Mouse (Mus musculus): ENCODE measurements around the gene Ralgps1. TPM values are rescaled to one million over a fixed set of nuclear protein-coding genes. Genes with fewer than 3 reads are reported as not detected.

Gene Ralgps1
- polyA plus RNA-seq, 1 experiment from 2014 or later: 7.9 TPM

GRCm38 (mm10) chr2:33303416-33303947 is 67.8 kb downstream of the Ralgps1 start:
- H3K4me3 ChIP-seq (ENCODE audit: low read length): no peak overlapping the region
- H3K36me3 ChIP-seq (ENCODE audit: control insufficient read depth, insufficient read depth, low read length): no peaks in the 10 kb centered on the region
- H3K27me3 ChIP-seq (ENCODE audit: control insufficient read depth, insufficient read depth, low read length): no peaks in the 10 kb centered on the region
- no peak overlapping the region for H3K9ac ChIP-seq (ENCODE audit: low read depth, low read length)
- no peaks in the 10 kb centered on the region for H3K9me3 ChIP-seq (ENCODE audit: control insufficient read depth, low read length)
- WGBS: 67% methylated on average over 11 of the region's 11 CpGs
- no peak for ATAC-seq (ENCODE audit: low FRiP score, low TSS enrichment)
- no peak overlapping the region for H3K27ac ChIP-seq (ENCODE audit: low read depth, low read length)
- no peak overlapping the region for H3K4me2 ChIP-seq (replicated peaks; ENCODE audit: low read depth, low read length)
- no peaks in the 10 kb centered on the region for H3K4me1 ChIP-seq (ENCODE audit: control insufficient read depth, insufficient read depth, low read length)

GRCm38 (mm10) chr2:33302828-33303227 is 68.5 kb downstream of the Ralgps1 start:
- H3K36me3 ChIP-seq (ENCODE audit: control insufficient read depth, insufficient read depth, low read length): no peaks in the 10 kb centered on the region
- no peak overlapping the region for H3K4me2 ChIP-seq (replicated peaks; ENCODE audit: low read depth, low read length)
- H3K9ac ChIP-seq (ENCODE audit: low read depth, low read length): no peak overlapping the region
- no peak overlapping the region for H3K4me3 ChIP-seq (ENCODE audit: low read length)
- ATAC-seq (ENCODE audit: low FRiP score, low TSS enrichment): no peak
- 78% methylated on average over 4 of the region's 4 CpGs for WGBS
- no peaks in the 10 kb centered on the region for H3K9me3 ChIP-seq (ENCODE audit: control insufficient read depth, low read length)
- H3K27ac ChIP-seq (ENCODE audit: low read depth, low read length): no peak overlapping the region
- no peaks in the 10 kb centered on the region for H3K27me3 ChIP-seq (ENCODE audit: control insufficient read depth, insufficient read depth, low read length)
- no peaks in the 10 kb centered on the region for H3K4me1 ChIP-seq (ENCODE audit: control insufficient read depth, insufficient read depth, low read length)

GRCm38 (mm10) chr2:33302405-33302804 is 68.9 kb downstream of the Ralgps1 start:
- WGBS: 70% methylated on average over 3 of the region's 3 CpGs
- no peak for ATAC-seq (ENCODE audit: low FRiP score, low TSS enrichment)
- Histone ChIP-seq H3K9ac (ENCODE audit: low read depth, low read length) (no peak overlapping the region), H3K27ac (ENCODE audit: low read depth, low read length) (no peak overlapping the region), H3K36me3 (ENCODE audit: control insufficient read depth, insufficient read depth, low read length) (no peaks in the 10 kb centered on the region), H3K9me3 (ENCODE audit: control insufficient read depth, low read length) (no peaks in the 10 kb centered on the region), H3K4me1 (ENCODE audit: control insufficient read depth, insufficient read depth, low read length) (no peaks in the 10 kb centered on the region), H3K4me3 (ENCODE audit: low read length) (no peak overlapping the region), H3K27me3 (ENCODE audit: control insufficient read depth, insufficient read depth, low read length) (no peaks in the 10 kb centered on the region), H3K4me2 (replicated peaks; ENCODE audit: low read depth, low read length) (no peak overlapping the region)

- Histone ChIP-seq H3K4me3 (ENCODE audit: low read length) (no peak overlapping the region), H3K27ac (ENCODE audit: low read depth, low read length) (no peak overlapping the region), H3K27me3 (ENCODE audit: control insufficient read depth, insufficient read depth, low read length) (no peaks in the 10 kb centered on the region), H3K9me3 (ENCODE audit: control insufficient read depth, low read length) (no peaks in the 10 kb centered on the region), H3K36me3 (ENCODE audit: control insufficient read depth, insufficient read depth, low read length) (no peaks in the 10 kb centered on the region), H3K4me2 (replicated peaks; ENCODE audit: low read depth, low read length) (no peak overlapping the region), H3K9ac (ENCODE audit: low read depth, low read length) (no peak overlapping the region), H3K4me1 (ENCODE audit: control insufficient read depth, insufficient read depth, low read length) (no peaks in the 10 kb centered on the region)
- WGBS: 45% methylated on average over 3 of the region's 3 CpGs
- no peak for ATAC-seq (ENCODE audit: low FRiP score, low TSS enrichment)
Measured at GRCm38 (mm10) chr2:33300371-33301046, 70.8 kb downstream of the Ralgps1 start.

- ATAC-seq (ENCODE audit: low FRiP score, low TSS enrichment): no peak
- WGBS: 72% methylated on average over 4 of the region's 4 CpGs
- no peak overlapping the region for H3K27ac ChIP-seq (ENCODE audit: low read depth, low read length)
Measured at GRCm38 (mm10) chr2:33298928-33299327, 72.4 kb downstream of the Ralgps1 start.

GRCm38 (mm10) chr2:33295115-33295514 is 76.2 kb downstream of the Ralgps1 start:
- no peaks in the 10 kb centered on the region for H3K4me1 ChIP-seq (ENCODE audit: control insufficient read depth, insufficient read depth, low read length)
- 80% methylated on average over 5 of the region's 5 CpGs for WGBS
- no peak overlapping the region for H3K9ac ChIP-seq (ENCODE audit: low read depth, low read length)
- H3K27ac ChIP-seq (ENCODE audit: low read depth, low read length): no peak overlapping the region
- no peak overlapping the region for H3K4me2 ChIP-seq (replicated peaks; ENCODE audit: low read depth, low read length)
- no peak overlapping the region for H3K4me3 ChIP-seq (ENCODE audit: low read length)
- no peaks in the 10 kb centered on the region for H3K9me3 ChIP-seq (ENCODE audit: control insufficient read depth, low read length)
- no peaks in the 10 kb centered on the region for H3K36me3 ChIP-seq (ENCODE audit: control insufficient read depth, insufficient read depth, low read length)
- no peak for ATAC-seq (ENCODE audit: low FRiP score, low TSS enrichment)
- H3K27me3 ChIP-seq (ENCODE audit: control insufficient read depth, insufficient read depth, low read length): no peaks in the 10 kb centered on the region

More at GRCm38 (mm10) chr2:33298928-33299327, 72.4 kb downstream of the Ralgps1 start:
- Histone ChIP-seq H3K36me3 (ENCODE audit: control insufficient read depth, insufficient read depth, low read length) (no peaks in the 10 kb centered on the region), H3K27me3 (ENCODE audit: control insufficient read depth, insufficient read depth, low read length) (no peaks in the 10 kb centered on the region), H3K4me3 (ENCODE audit: low read length) (no peak overlapping the region), H3K9ac (ENCODE audit: low read depth, low read length) (no peak overlapping the region), H3K9me3 (ENCODE audit: control insufficient read depth, low read length) (no peaks in the 10 kb centered on the region), H3K4me1 (ENCODE audit: control insufficient read depth, insufficient read depth, low read length) (no peaks in the 10 kb centered on the region), H3K4me2 (replicated peaks; ENCODE audit: low read depth, low read length) (no peak overlapping the region)

GRCm38 (mm10) chr2:33292057-33292456 is 79.2 kb downstream of the Ralgps1 start:
- peaks cover 7% of the 10 kb centered on the region; the same call in 1 of the 2 replicates for H3K9me3 ChIP-seq (ENCODE audit: control insufficient read depth, low read length)
- ATAC-seq (ENCODE audit: low FRiP score, low TSS enrichment): no peak
- H3K4me3 ChIP-seq (ENCODE audit: low read length): no peak overlapping the region
- no peaks in the 10 kb centered on the region for H3K27me3 ChIP-seq (ENCODE audit: control insufficient read depth, insufficient read depth, low read length)
- no peaks in the 10 kb centered on the region for H3K36me3 ChIP-seq (ENCODE audit: control insufficient read depth, insufficient read depth, low read length)
- H3K4me2 ChIP-seq (replicated peaks; ENCODE audit: low read depth, low read length): no peak overlapping the region
- no peak overlapping the region for H3K27ac ChIP-seq (ENCODE audit: low read depth, low read length)
- no peak overlapping the region for H3K9ac ChIP-seq (ENCODE audit: low read depth, low read length)
- WGBS: 75% methylated on average over 2 of the region's 2 CpGs
- no peaks in the 10 kb centered on the region for H3K4me1 ChIP-seq (ENCODE audit: control insufficient read depth, insufficient read depth, low read length)

- Histone ChIP-seq H3K36me3 (ENCODE audit: control insufficient read depth, insufficient read depth, low read length) (no peaks in the 10 kb centered on the region), H3K4me1 (ENCODE audit: control insufficient read depth, insufficient read depth, low read length) (no peaks in the 10 kb centered on the region), H3K27me3 (ENCODE audit: control insufficient read depth, insufficient read depth, low read length) (no peaks in the 10 kb centered on the region), H3K9ac (ENCODE audit: low read depth, low read length) (no peak overlapping the region), H3K4me3 (ENCODE audit: low read length) (no peak overlapping the region), H3K4me2 (replicated peaks; ENCODE audit: low read depth, low read length) (no peak overlapping the region), H3K9me3 (ENCODE audit: control insufficient read depth, low read length) (peaks cover 7% of the 10 kb centered on the region; the same call in 1 of the 2 replicates), H3K27ac (ENCODE audit: low read depth, low read length) (no peak overlapping the region)
- 86% methylated on average over 8 of the region's 8 CpGs for WGBS
- ATAC-seq (ENCODE audit: low FRiP score, low TSS enrichment): no peak
Measured at GRCm38 (mm10) chr2:33290491-33290890, 80.8 kb downstream of the Ralgps1 start.

- Histone ChIP-seq H3K9ac (ENCODE audit: low read depth, low read length) (no peak overlapping the region), H3K36me3 (ENCODE audit: control insufficient read depth, insufficient read depth, low read length) (no peaks in the 10 kb centered on the region), H3K27me3 (ENCODE audit: control insufficient read depth, insufficient read depth, low read length) (no peaks in the 10 kb centered on the region), H3K27ac (ENCODE audit: low read depth, low read length) (no peak overlapping the region), H3K4me3 (ENCODE audit: low read length) (no peak overlapping the region), H3K4me1 (ENCODE audit: control insufficient read depth, insufficient read depth, low read length) (no peaks in the 10 kb centered on the region), H3K4me2 (replicated peaks; ENCODE audit: low read depth, low read length) (no peak overlapping the region), H3K9me3 (ENCODE audit: control insufficient read depth, low read length) (peaks cover 7% of the 10 kb centered on the region; the same call in 1 of the 2 replicates)
- no peak for ATAC-seq (ENCODE audit: low FRiP score, low TSS enrichment)
- 93% methylated on average over 5 of the region's 5 CpGs for WGBS
Measured at GRCm38 (mm10) chr2:33288837-33289236, 82.4 kb downstream of the Ralgps1 start.
